Mouse (Mus musculus) liver, postnatal 0 days (tissue): ENCODE results near the gene Nudt3. TPM values are rescaled to one million over a fixed set of nuclear protein-coding genes. Genes with fewer than 3 reads are reported as not detected.
A peak's percentile ranks its signal among the peaks of the same experiment; 100 is the strongest.

ENCODE experiments used
- ATAC-seq: fragments of 200-750 bp; cut with Nextera tagmentation; 2 replicates; pipeline ENCODE4 v1.8.0; 2017; ENCODE audit warnings: mild to moderate bottlenecking, moderate library complexity
- DNase-seq: peaks from one replicate; pipeline ENCODE4 v3.0.0-alpha.2; 2016
- H3K27ac ChIP-seq: fragments of 300-500 bp; sonication (generic); 2 replicates; pipeline ENCODE4 v1.5.1; 2014; ENCODE audit warnings: antibody characterized with exemption, moderate library complexity, mild to moderate bottlenecking, low read depth
- H3K27me3 ChIP-seq: fragments of 300-500 bp; sonication (generic); 2 replicates; pipeline ENCODE4 v1.6.1; 2014; ENCODE audit warnings: low read length, control low read depth, mixed read lengths; ENCODE audit not compliant: insufficient read depth
- H3K36me3 ChIP-seq: fragments of 300-500 bp; sonication (generic); replicated peaks from 2 replicates; pipeline ENCODE4 v1.6.1; 2014; ENCODE audit warnings: mild to moderate bottlenecking, control low read depth, low read length, moderate library complexity, mixed read lengths; ENCODE audit not compliant: insufficient read depth
- H3K4me1 ChIP-seq: fragments of 300-500 bp; sonication (generic); 2 replicates; pipeline ENCODE4 v1.6.1; 2014; ENCODE audit warnings: antibody characterized with exemption, mild to moderate bottlenecking, control low read depth; ENCODE audit not compliant: insufficient read depth
- H3K4me2 ChIP-seq: fragments of 300-500 bp; sonication (generic); 2 replicates; pipeline ENCODE4 v1.6.1; 2014; ENCODE audit warnings: low read depth, mild to moderate bottlenecking, low read length, moderate library complexity, mixed read lengths
- H3K4me3 ChIP-seq: fragments of 300-500 bp; sonication (generic); 2 replicates; pipeline ENCODE4 v1.5.1; 2014; ENCODE audit warnings: low read depth, low read length
- H3K9ac ChIP-seq: fragments of 300-500 bp; sonication (generic); replicated peaks from 2 replicates; pipeline ENCODE4 v1.6.1; 2014; ENCODE audit warnings: mild to moderate bottlenecking, moderate library complexity
- H3K9me3 ChIP-seq: fragments of 300-500 bp; sonication (generic); 2 replicates; pipeline ENCODE4 v1.6.1; 2016; ENCODE audit warnings: mild to moderate bottlenecking, control low read depth, low read length, mixed read lengths
- CTCF ChIP-seq: sonication (generic); IDR thresholded peaks from 2 replicates; pipeline ENCODE4 v1.5.1; 2016; ENCODE audit warnings: antibody characterized with exemption, low read depth
- EP300 ChIP-seq: IDR thresholded peaks from 2 replicates; pipeline ENCODE4 v1.6.1; 2016; ENCODE audit warnings: antibody characterized with exemption, low read depth, mild to moderate bottlenecking
- WGBS: fragments of 180-500 bp; shearing (Covaris S2); extraction: QIAGEN DNeasy Blood & Tissue Kit; methylation state at CpG from one replicate; pipeline ENCODE4 v1.1.7; 2014; ENCODE audit not compliant: insufficient replicate concordance; 5-methylcytosine and 5-hydroxymethylcytosine counted together
- polyA plus RNA-seq: library from polyadenylated mRNA; unstranded; fragments of >200 nt; fragmentation: Nextera tagmentation; extraction: Ambion mirVana; gene quantifications from 2 replicates; pipeline ENCODE4 v1.2.1, GENCODE M21; 2015

Nudt3 gene
- polyA plus RNA-seq, 1 experiment from 2014 or later: 17.9 TPM

- Histone ChIP-seq H3K4me3 (no peak overlapping the region), H3K9ac (no peak overlapping the region), H3K36me3 (peaks cover 32% of the 10 kb centered on the region), H3K9me3 (no peaks in the 10 kb centered on the region), H3K27me3 (no peaks in the 10 kb centered on the region), H3K4me2 (no peak overlapping the region), H3K4me1 (no peaks in the 10 kb centered on the region), H3K27ac (no peak overlapping the region)
- no peak for ATAC-seq
- DNase-seq: no peak
- TF ChIP-seq CTCF (no peak), EP300 (no peak)
- 82% methylated on average over 15 of the region's 15 CpGs for WGBS
These were observed 27.5 kb downstream of the Nudt3 start for GRCm38 (mm10) chr17:27595659-27596375.

- H3K9ac ChIP-seq: no peak overlapping the region
- WGBS: 77% methylated on average over 7 of the region's 7 CpGs
- H3K4me2 ChIP-seq: no peak overlapping the region
- H3K4me3 ChIP-seq: no peak overlapping the region
- H3K9me3 ChIP-seq: no peaks in the 10 kb centered on the region
- H3K27me3 ChIP-seq: no peaks in the 10 kb centered on the region
- no peak overlapping the region for H3K27ac ChIP-seq
- DNase-seq: no peak
- ATAC-seq: no peak
- no peak for TF ChIP-seq EP300
- TF ChIP-seq CTCF: no peak
- H3K4me1 ChIP-seq: peaks cover 9% of the 10 kb centered on the region
- H3K36me3 ChIP-seq: peaks cover 32% of the 10 kb centered on the region
These were observed 30.8 kb downstream of the Nudt3 start for GRCm38 (mm10) chr17:27592565-27592910.

- peaks cover 13% of the 10 kb centered on the region for H3K4me1 ChIP-seq
- DNase-seq (no peak), ATAC-seq (no peak)
- peak; percentile 67 for TF ChIP-seq CTCF
- no peak for TF ChIP-seq EP300
- no peak overlapping the region for H3K4me3 ChIP-seq
- H3K36me3 ChIP-seq: peaks cover 31% of the 10 kb centered on the region
- H3K27ac ChIP-seq: no peak overlapping the region
- WGBS: 78% methylated on average over 12 of the region's 12 CpGs
- no peaks in the 10 kb centered on the region for H3K9me3 ChIP-seq
- no peaks in the 10 kb centered on the region for H3K27me3 ChIP-seq
- peak overlapping the region; percentile 26 for H3K4me2 ChIP-seq
- H3K9ac ChIP-seq: no peak overlapping the region
These were observed 31.3 kb downstream of the Nudt3 start for GRCm38 (mm10) chr17:27591826-27592564.

GRCm38 (mm10) chr17:27588231-27588630 is 35.1 kb downstream of the Nudt3 start:
- peak overlapping the region; percentile 36 for H3K27ac ChIP-seq
- peaks cover 16% of the 10 kb centered on the region for H3K4me1 ChIP-seq
- H3K27me3 ChIP-seq: no peaks in the 10 kb centered on the region
- TF ChIP-seq EP300 (no peak), CTCF (no peak)
- peak; percentile 17; the same call in 1 of the 2 replicates for ATAC-seq
- H3K9me3 ChIP-seq: no peaks in the 10 kb centered on the region
- no peak overlapping the region for H3K9ac ChIP-seq
- H3K4me3 ChIP-seq: no peak overlapping the region
- peaks cover 4% of the 10 kb centered on the region for H3K36me3 ChIP-seq
- no peak for DNase-seq
- WGBS: 20% methylated on average over 8 of the region's 8 CpGs
- H3K4me2 ChIP-seq: no peak overlapping the region

GRCm38 (mm10) chr17:27587252-27587651 is 36.0 kb downstream of the Nudt3 start:
- Histone ChIP-seq H3K4me2 (no peak overlapping the region), H3K9me3 (no peaks in the 10 kb centered on the region), H3K27me3 (no peaks in the 10 kb centered on the region), H3K9ac (no peak overlapping the region), H3K36me3 (peaks cover 4% of the 10 kb centered on the region), H3K4me1 (peaks cover 16% of the 10 kb centered on the region), H3K27ac (no peak overlapping the region), H3K4me3 (no peak overlapping the region)
- TF ChIP-seq CTCF: no peak
- no peak for TF ChIP-seq EP300
- ATAC-seq (no peak), DNase-seq (no peak)
- WGBS: 57% methylated on average over 12 of the region's 12 CpGs

- WGBS: 55% methylated on average over 9 of the region's 9 CpGs
- DNase-seq (no peak), ATAC-seq (no peak)
- TF ChIP-seq CTCF (no peak), EP300 (no peak)
- Histone ChIP-seq H3K36me3 (peaks cover 4% of the 10 kb centered on the region), H3K27ac (no peak overlapping the region), H3K9ac (no peak overlapping the region), H3K4me3 (no peak overlapping the region), H3K4me1 (peaks cover 16% of the 10 kb centered on the region), H3K4me2 (no peak overlapping the region), H3K9me3 (no peaks in the 10 kb centered on the region), H3K27me3 (no peaks in the 10 kb centered on the region)
These were observed 36.6 kb downstream of the Nudt3 start for GRCm38 (mm10) chr17:27586661-27587060.
